Mouse (Mus musculus) kidney, adult 2 months (tissue): ENCODE measurements around the gene Ctdspl. TPM values are rescaled to one million over a fixed set of nuclear protein-coding genes. Genes with fewer than 3 reads are reported as not detected.

Experiments used
- DNase-seq: peaks from one replicate; pipeline ENCODE4 v3.0.0; 2021
- H3K27ac ChIP-seq: fragments of 200-500 bp; 2 replicates; pipeline ENCODE4 v1.5.1; 2012; ENCODE audit warnings: low read depth, low read length, control low read depth, inconsistent platforms; ENCODE audit not compliant: insufficient read depth
- H3K27me3 ChIP-seq: fragments of 200-500 bp; replicated peaks from 2 replicates; pipeline ENCODE4 v1.6.1; 2012; ENCODE audit warnings: mild to moderate bottlenecking, moderate library complexity, low read length, inconsistent platforms; ENCODE audit not compliant: control insufficient read depth, insufficient read depth
- H3K36me3 ChIP-seq: fragments of 200-500 bp; 2 replicates; pipeline ENCODE4 v1.6.1; 2012; ENCODE audit warnings: mild to moderate bottlenecking, moderate library complexity, low read length, inconsistent platforms; ENCODE audit not compliant: control insufficient read depth, insufficient read depth
- H3K4me1 ChIP-seq: fragments of 200-500 bp; 2 replicates; pipeline ENCODE4 v1.6.1; 2011; ENCODE audit warnings: low read length; ENCODE audit not compliant: control insufficient read depth, insufficient read depth
- H3K4me3 ChIP-seq: fragments of 200-500 bp; 2 replicates; pipeline ENCODE4 v1.5.1; 2011; ENCODE audit warnings: mild to moderate bottlenecking, low read depth, low read length, control low read depth; ENCODE audit not compliant: insufficient read depth
- CTCF ChIP-seq: fragments of 200-500 bp; conservative IDR thresholded peaks from 2 replicates; pipeline ENCODE4 v1.5.1; 2011; ENCODE audit warnings: low read depth, mild to moderate bottlenecking, control low read depth, low read length, moderate library complexity, mixed read lengths; ENCODE audit not compliant: insufficient read depth, insufficient read length
- POLR2A ChIP-seq: fragments of 200-500 bp; IDR thresholded peaks from one replicate; pipeline ENCODE4 v1.6.1; 2011; ENCODE audit warnings: low read depth, low read length, control low read depth
- WGBS: fragments of 180-500 bp; shearing (Covaris S2); methylation state at CpG from one replicate; pipeline ENCODE4 v1.1.7; 2018; 5-methylcytosine and 5-hydroxymethylcytosine counted together
- polyA plus RNA-seq: library from polyadenylated mRNA; depleted of rRNA; stranded (reverse); fragments of >200 nt; gene quantifications from 2 replicates; pipeline ENCODE4 v1.2.3, GENCODE M21; 2012

The Ctdspl gene
- polyA plus RNA-seq, 1 experiment: 39.2 TPM

GRCm38 (mm10) chr9:119005303-119006029 is 79.2 kb downstream of the Ctdspl start:
- Histone ChIP-seq H3K4me3 (no peak overlapping the region), H3K36me3 (no peaks in the 10 kb centered on the region), H3K27ac (no peak overlapping the region), H3K27me3 (no peaks in the 10 kb centered on the region), H3K4me1 (peaks cover 26% of the 10 kb centered on the region)
- WGBS: 72% methylated on average over 15 of the region's 15 CpGs
- no peak for TF ChIP-seq POLR2A
- no peak for TF ChIP-seq CTCF
- no peak for DNase-seq

GRCm38 (mm10) chr9:119007266-119007665 is 81.0 kb downstream of the Ctdspl start:
- no peak overlapping the region for H3K4me3 ChIP-seq
- H3K27me3 ChIP-seq: no peaks in the 10 kb centered on the region
- peaks cover 21% of the 10 kb centered on the region for H3K4me1 ChIP-seq
- TF ChIP-seq CTCF (no peak), POLR2A (no peak)
- no peak overlapping the region for H3K27ac ChIP-seq
- WGBS: 71% methylated on average over 10 of the region's 10 CpGs
- no peaks in the 10 kb centered on the region for H3K36me3 ChIP-seq
- DNase-seq: no peak

GRCm38 (mm10) chr9:119008871-119009270 is 82.6 kb downstream of the Ctdspl start:
- TF ChIP-seq CTCF (no peak), POLR2A (no peak)
- H3K27me3 ChIP-seq: no peaks in the 10 kb centered on the region
- H3K4me1 ChIP-seq: peaks cover 12% of the 10 kb centered on the region; the same call in 1 of the 2 replicates
- H3K27ac ChIP-seq: 0 out of 2 replicates have a peak overlapping the region, but pooled peaks have one; percentile 14
- no peak for DNase-seq
- no peak overlapping the region for H3K4me3 ChIP-seq
- no peaks in the 10 kb centered on the region for H3K36me3 ChIP-seq
- WGBS: 57% methylated on average over 7 of the region's 7 CpGs

- Histone ChIP-seq H3K4me1 (peaks cover 5% of the 10 kb centered on the region; the same call in 1 of the 2 replicates), H3K4me3 (no peak overlapping the region), H3K27ac (peak overlapping the region; percentile 42; the same call in 1 of the 2 replicates), H3K27me3 (no peaks in the 10 kb centered on the region), H3K36me3 (no peaks in the 10 kb centered on the region)
- WGBS: 69% methylated on average over 13 of the region's 13 CpGs
- peak; percentile 52 for DNase-seq
- TF ChIP-seq CTCF (no peak), POLR2A (no peak)
Measured at GRCm38 (mm10) chr9:119010156-119010710, 84.0 kb downstream of the Ctdspl start.

- no peak for DNase-seq
- no peak for TF ChIP-seq POLR2A
- no peak for TF ChIP-seq CTCF
- H3K27ac ChIP-seq: no peak overlapping the region
- 90% methylated on average over 7 of the region's 7 CpGs for WGBS
- H3K4me3 ChIP-seq: no peak overlapping the region
- no peaks in the 10 kb centered on the region for H3K36me3 ChIP-seq
- peaks cover 4% of the 10 kb centered on the region for H3K4me1 ChIP-seq
- H3K27me3 ChIP-seq: no peaks in the 10 kb centered on the region
Measured at GRCm38 (mm10) chr9:119016785-119017507, 90.7 kb downstream of the Ctdspl start.

- Histone ChIP-seq H3K27ac (peak overlapping the region; percentile 72), H3K4me3 (no peak overlapping the region), H3K4me1 (peaks cover 28% of the 10 kb centered on the region), H3K27me3 (no peaks in the 10 kb centered on the region), H3K36me3 (no peaks in the 10 kb centered on the region)
- TF ChIP-seq POLR2A: no peak
- no peak for TF ChIP-seq CTCF
- 40% methylated on average over 7 of the region's 7 CpGs for WGBS
- peak; percentile 79 for DNase-seq
Measured at GRCm38 (mm10) chr9:119021731-119022130, 95.5 kb downstream of the Ctdspl start.

- Histone ChIP-seq H3K27ac (peak overlapping the region; percentile 87), H3K36me3 (no peaks in the 10 kb centered on the region), H3K4me1 (peaks cover 35% of the 10 kb centered on the region), H3K27me3 (no peaks in the 10 kb centered on the region), H3K4me3 (no peak overlapping the region)
- TF ChIP-seq POLR2A: no peak
- no peak; the same call in 1 of the 2 replicates for TF ChIP-seq CTCF
- 28% methylated on average over 6 of the region's 6 CpGs for WGBS
- DNase-seq: peak; percentile 82
Measured at GRCm38 (mm10) chr9:119025263-119025662, 99.0 kb downstream of the Ctdspl start.
